Mouse (Mus musculus) kidney, adult 10 weeks (tissue): ENCODE data around the gene 2210016L21Rik. TPM values are rescaled to one million over a fixed set of nuclear protein-coding genes. Genes with fewer than 3 reads are reported as not detected.

Source experiments
- polyA plus RNA-seq: library from polyadenylated mRNA; stranded (reverse); fragments of 350-450 nt; fragmentation: Illumina TruSeq; extraction: RNeasy Lipid Tissue Mini Kit (QIAGEN cat#74804); gene quantifications from one replicate; pipeline ENCODE4 v1.2.3, GENCODE M21; 2014; ENCODE audit warnings: low read depth, low replicate concordance

The 2210016L21Rik gene
- 1.8 TPM for polyA plus RNA-seq

GRCm38 (mm10) chr5:114942074-114942765 lies at the start of gene 2210016L21Rik:
Gene 2210016L21Rik, plus strand, starts transcription at chr5:114942158.

GRCm38 (mm10) chr5:114896688-114897373 lies 45.1 kb upstream of the 2210016L21Rik start, which contains the start of gene Oasl2:
Gene Oasl2, plus strand, starts transcription at chr5:114896936.

GRCm38 (mm10) chr5:114922998-114923473 lies 18.9 kb upstream of the 2210016L21Rik start, which contains the start of gene Oasl1:
Gene Oasl1, plus strand, starts transcription at chr5:114923240.

GRCm38 (mm10) chr5:114970824-114971227 lies 28.9 kb downstream of the 2210016L21Rik start, which contains the start of gene Hnf1a:
Gene Hnf1a, minus strand, starts transcription at chr5:114971094.

Other genes with a start within 250 kb of the 2210016L21Rik start
- gene Tchp, start 234.4 kb upstream of the 2210016L21Rik start, polyA plus RNA-seq, result 0.69 TPM
- 28.5 TPM for gene Ankrd13a, start 167.5 kb upstream of the 2210016L21Rik start, polyA plus RNA-seq
- 8.2 TPM for gene Git2, start 166.6 kb upstream of the 2210016L21Rik start, polyA plus RNA-seq
- gene 1500011B03Rik, start 118.7 kb upstream of the 2210016L21Rik start, polyA plus RNA-seq, result 32.9 TPM
- not detected for gene 4930519G04Rik, start 88.5 kb upstream of the 2210016L21Rik start, polyA plus RNA-seq
- gene Gm9936, start 83.5 kb upstream of the 2210016L21Rik start, polyA plus RNA-seq, result not detected
- gene Oasl2, start 45.2 kb upstream of the 2210016L21Rik start, polyA plus RNA-seq, result 15.1 TPM
- gene Oasl1, start 18.9 kb upstream of the 2210016L21Rik start, polyA plus RNA-seq, result not detected
- not detected for gene Hnf1a, start 28.9 kb downstream of the 2210016L21Rik start, polyA plus RNA-seq
- 31.7 TPM for gene Sppl3, start 69.0 kb downstream of the 2210016L21Rik start, polyA plus RNA-seq
- not detected for gene Gm10401, start 156.1 kb downstream of the 2210016L21Rik start, polyA plus RNA-seq
- gene Acads, start 177.2 kb downstream of the 2210016L21Rik start, polyA plus RNA-seq, result 4.5 TPM
- 13.2 TPM for gene Unc119b, start 192.8 kb downstream of the 2210016L21Rik start, polyA plus RNA-seq
- gene Mlec, start 216.0 kb downstream of the 2210016L21Rik start, polyA plus RNA-seq, result 173 TPM